Mouse (Mus musculus) left cerebral cortex, adult 11 months (tissue): ENCODE results near the gene Ntrk3.

Experiments used
- DNase-seq: peaks from one replicate; pipeline ENCODE4 v3.0.0; 2022; ENCODE audit warnings: low spot score

Gene Ntrk3

DNA sequence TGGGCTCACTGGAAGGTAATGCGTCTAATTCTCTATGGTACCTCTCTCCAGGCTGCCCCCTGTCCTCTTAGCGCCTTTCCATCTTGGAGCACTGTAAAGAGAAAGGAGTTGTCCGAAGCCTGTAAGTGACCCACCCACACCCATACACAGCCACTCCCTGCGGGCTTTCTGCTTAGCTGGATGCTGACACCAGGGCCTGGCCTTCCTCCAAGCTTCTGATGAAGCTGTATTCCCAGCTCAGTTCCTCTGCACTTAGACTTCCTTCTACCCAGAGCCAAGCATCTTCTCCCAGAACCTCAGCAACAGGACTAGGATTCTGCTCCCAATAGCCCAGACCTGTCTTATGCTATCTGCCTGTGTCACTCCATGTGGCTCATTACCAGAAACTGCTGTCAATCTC is 114.1 kb downstream of the Ntrk3 start:
- DNase-seq = no peak

DNA sequence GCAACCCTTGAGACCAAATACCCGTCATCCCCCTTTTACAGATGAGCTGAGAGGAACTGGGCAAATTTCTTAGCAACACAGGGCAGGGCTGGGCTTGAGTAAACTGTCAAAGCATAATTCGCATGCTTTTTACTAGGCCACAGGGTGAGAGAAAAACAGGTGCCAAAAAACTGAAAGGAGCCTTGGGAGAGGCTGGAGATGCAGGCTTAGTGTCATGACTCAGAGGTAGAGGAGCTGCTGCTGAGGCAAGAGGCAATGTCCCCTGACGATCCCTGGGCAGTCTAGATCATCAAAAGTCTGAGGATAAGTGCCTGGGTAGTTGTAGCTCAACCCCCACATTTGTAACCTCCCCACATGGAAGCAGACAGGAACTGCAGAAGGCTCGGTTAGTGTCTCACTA is 116.7 kb downstream of the Ntrk3 start:
- DNase-seq = no peak

DNA sequence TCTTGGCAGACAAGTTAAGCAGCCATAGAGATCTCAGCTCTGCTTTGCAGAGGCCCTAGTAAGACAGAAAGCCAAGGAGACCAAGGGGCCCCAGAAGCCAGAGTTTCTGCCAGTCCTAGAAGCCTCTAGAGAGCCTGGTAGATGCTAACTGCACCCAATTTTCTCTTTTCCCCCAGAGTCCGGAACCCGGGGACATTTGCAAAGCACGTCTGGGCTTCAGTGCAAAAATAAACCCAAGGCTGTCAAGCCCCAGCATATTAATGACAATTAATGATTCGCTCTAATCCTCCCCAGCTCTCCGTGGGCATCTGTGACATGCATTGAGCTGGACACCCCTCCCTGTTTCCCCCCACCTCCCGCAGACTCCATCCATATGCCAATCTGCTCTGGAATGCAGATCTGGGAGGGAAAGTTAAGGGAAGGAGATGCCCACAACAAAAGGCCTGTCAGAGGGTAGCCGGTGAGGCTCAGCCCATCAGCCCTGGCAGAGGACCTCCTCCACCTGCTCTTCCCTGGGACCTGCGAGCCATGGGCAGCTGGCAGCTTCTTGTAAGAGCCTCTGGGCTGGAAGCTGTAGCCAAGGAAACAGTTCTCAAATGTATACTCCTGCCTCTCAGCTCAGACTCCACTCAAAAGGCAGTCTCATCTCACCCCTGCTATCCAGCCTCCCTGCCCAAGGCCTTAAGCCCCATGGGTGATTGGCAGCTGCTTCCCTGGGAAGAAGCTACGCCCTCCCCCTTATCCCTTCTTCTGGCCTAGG is 117.8 kb downstream of the Ntrk3 start:
- no peak for DNase-seq

DNA sequence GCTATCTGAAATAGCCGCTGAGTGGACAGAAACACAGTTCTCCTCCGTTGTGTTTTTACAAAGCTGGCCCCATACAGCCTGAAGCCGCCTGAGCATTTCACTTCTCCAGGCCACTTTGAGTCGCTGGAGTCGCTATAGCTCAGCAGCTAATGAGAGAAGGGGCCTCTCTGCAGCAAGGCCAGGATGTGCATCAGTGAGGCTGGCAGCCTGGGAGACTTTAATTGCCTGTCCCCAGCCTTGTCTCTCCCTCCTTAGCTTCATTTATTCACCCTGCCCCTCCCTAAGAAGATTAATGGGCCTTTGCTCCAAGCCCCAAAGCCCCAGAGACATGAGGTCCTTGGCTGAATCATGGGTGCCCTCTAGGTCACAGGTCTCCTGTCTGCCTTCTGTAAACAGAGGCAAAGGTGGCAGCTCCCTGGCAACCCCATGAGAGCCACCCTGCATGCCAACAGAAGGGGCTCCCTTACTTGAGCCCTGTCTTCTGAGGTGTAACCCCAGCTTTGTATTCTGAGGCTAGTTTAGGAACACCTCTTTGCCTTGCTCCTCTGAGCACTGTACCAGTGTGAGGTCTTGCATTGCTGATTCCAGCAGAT is 132.2 kb downstream of the Ntrk3 start:
- DNase-seq = no peak

DNA sequence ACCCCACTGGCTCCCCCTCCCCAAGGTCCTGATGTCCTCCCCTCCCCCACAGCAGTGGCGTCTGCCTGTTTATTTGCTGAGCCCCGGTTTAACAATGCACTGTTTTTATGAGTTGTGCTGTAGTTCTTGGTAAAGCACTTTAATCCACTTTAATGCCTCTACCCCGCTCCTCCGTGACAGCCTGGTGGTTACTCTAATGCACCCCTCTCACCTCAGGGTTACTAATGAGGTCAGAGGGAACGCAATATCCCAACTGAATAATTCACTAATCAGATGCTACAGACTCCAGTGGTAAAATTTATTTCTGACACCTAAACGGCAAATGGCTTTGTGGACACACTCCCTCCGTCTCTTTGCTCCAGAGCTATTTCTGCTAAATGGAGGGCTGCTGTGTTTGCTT is 133.9 kb downstream of the Ntrk3 start:
- no peak for DNase-seq

DNA sequence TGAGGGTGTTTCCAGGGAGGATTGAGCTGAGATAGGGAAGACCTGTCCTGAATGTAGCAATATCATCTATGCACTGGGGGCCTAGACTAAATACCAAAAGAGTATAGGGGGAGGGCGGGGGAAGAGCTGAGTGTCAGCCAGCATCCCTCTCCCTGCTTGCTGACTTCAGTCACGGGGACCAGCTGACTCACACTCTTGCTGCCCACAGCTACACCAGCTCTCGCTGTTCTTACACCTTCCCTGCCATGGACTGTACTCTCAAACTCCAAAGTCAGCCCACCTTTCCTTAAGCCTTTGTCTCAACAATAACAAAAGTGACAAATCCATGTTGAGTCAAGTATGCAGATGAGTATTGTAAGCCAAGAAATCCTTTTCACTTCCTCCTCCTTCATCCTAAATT is 136.0 kb downstream of the Ntrk3 start:
- no peak for DNase-seq

DNA sequence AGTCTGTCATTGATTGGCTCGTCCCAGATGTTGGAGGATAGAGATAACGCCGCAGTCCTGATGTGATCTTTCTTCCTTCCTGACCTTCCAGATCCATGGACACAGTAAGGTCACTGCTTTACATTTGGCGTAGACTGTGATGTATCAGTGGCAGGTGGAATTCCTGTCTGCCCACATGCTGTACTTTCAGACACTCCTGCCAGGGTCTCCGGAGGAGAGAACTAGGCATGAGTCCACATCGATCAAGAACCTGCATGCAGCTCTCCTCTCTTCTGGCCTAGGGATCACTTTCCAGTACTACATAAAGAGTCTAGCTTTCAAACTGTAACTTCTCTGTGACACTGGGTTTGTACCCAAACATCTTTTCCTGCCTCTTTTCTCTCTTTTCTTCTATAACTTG is 136.9 kb downstream of the Ntrk3 start:
- DNase-seq = no peak

DNA sequence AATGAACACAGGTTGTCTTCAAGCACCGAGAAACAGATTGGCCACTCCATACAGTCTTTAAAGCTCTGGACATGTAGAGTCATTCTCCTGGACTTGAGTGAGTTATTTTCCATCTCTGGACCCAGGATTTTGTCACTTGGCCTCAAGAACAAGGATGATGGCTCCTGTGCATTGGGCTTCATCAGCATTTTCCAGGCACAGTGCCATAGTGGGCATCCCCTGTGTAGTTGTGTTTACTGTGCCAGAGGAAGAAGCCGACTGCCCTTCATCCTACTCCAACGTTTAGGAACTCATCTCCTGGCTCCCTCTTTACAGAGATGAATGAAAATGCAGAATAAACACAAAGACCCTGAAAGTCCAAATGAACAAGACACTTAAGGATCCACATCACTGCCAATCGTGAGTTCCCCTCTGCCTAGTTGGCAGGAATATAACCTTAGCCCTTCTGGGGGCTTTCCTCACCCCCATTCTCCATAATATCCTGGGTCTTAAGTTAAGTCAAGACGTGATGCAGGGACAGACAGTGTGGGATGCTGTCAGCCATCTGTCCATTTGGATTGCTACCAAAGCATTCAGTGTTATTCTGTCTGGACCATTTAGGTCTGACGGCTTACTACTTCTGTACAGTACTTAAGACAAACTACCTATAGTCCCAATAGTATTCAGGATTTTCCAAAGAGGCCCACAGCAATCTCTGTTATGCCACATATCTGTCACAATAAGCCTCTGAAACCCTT is 137.7 kb downstream of the Ntrk3 start:
- no peak for DNase-seq

DNA sequence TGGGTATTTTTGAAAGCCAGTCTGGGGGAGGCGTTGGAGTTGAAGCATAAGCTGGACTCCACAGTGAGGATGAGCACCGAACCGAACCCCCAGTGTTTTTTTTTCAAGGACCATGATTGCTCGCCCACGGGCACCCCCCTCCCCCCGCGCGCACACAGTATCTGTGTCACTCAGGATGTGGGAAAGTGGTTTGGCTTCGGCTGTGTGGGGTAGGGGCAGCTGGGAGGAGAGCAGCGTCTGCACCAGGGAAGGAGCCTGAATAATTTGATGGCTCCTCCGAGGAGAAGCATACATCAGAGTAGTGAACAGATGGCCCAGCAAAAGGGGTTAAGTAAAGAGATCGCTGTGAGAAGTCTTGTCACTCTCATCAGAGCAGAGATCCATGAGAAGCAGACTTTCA is 139.7 kb downstream of the Ntrk3 start:
- no peak for DNase-seq

DNA sequence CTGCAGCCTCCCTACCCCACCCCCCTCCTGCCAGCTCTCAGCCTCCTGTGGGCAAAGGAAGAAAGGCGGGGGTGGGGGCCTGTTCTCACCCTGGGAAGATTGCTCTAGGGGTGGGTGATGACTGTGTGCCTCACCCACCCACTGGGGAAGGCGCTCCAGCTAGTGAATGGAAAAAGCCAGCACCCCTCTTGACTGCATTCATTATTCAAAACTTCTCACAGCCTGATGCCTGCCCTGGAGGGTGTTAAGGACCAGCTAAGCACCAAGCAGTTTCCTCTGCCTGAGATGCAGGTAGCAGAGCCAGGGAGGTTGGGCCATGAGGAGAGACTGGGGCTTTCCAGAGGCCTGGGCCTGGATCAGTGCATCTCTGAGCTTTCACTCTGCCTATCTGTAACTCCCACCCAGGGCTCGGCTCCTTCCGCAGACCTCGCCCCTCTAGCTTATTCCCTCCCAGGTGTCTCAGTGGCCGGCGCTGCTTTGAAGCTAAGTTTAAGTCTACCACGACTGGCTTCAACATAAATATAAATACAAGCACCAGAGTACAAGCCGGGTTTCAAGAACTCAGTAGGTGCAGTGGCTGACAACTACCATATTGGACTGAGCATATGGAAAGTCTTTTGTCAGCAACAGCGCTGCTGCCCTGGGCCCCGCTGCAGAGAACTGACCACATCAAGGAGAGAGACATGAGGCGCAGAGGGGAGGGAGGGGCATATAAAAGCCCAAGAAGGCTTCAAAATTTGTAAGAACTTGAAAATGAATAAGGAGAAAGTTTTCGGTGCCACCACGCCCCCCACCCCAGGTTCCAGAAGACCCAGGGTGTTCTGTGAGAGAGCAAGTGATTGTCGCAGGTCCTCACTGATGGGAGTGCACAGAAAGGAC is 140.3 kb downstream of the Ntrk3 start:
- no peak for DNase-seq

DNA sequence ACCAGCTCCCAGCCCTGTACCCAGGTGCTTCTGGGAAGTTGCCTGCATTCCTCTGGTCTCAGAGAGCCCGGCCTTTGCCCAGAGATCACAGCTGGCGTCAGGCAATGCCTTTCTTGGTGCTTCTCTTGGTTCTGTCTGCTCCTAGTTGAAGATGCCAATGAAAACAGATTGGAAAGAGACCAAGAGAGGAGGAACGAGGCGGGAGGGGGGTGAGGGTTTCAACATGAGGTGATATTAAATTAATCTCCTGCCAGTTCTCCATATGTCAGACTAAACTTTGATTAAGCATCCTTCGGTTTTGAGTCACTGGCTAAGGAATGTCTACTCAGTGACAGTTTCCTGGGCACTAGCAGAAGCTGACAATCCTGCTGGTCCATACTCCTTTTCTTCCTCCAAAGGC is 141.3 kb downstream of the Ntrk3 start:
- no peak for DNase-seq

DNA sequence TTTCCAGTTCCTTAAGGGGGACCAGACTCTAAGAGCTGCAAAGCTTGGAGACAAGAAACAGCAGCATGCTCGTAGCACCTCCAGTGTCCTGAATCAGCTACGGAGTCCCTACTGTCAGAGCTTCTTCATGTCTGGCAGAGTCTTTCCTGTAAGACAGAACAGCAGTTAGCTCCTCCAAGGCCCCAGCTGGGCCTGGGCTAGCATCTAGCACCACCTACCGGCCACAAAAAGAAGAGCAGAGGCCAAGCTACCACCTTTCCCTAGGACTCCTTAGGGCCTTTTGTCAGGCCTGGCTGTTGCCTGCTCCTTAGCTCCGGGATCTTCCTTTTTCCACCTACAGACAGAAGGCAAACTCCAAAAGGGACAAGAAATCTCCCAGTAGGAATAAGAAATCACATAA is 141.9 kb downstream of the Ntrk3 start:
- no peak for DNase-seq

DNA sequence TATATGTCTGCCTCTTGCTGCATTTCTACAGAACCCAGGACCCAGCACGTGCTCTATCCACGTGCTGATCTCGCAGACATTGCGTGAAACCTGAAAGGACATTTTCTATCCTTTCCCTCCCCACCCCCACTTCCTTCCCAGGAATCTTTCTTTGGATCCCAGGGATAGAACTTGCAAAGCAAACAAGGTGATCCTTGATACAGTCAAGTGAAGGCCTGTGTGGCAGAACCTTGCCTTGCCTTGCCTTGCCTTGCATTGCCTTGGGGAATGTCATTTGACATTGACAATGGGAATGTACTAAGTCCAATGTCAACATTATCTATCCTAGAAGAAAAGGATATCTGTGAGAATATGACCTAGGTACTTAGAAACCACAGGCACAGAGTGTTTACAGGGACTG is 144.9 kb downstream of the Ntrk3 start:
- no peak for DNase-seq

DNA sequence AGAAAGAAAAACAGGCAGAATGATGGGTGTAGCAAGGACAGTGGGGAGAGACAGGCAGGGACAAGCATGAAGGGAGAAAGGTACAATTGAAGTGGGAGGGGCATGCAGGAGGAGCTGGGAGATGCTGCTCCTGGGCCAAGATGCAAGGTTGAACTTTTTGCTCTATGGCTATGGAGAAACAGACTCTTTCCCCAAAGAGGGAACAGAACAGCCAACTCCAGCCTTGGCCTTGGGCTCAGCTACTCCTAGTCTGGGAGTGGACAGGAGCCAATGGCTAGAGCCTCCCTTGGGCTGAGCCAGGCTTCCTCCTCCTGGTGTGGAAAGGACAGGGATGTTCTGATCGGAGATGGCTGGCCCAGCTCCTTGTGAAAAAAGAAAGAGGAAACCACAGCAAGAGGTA is 145.6 kb downstream of the Ntrk3 start:
- no peak for DNase-seq

DNA sequence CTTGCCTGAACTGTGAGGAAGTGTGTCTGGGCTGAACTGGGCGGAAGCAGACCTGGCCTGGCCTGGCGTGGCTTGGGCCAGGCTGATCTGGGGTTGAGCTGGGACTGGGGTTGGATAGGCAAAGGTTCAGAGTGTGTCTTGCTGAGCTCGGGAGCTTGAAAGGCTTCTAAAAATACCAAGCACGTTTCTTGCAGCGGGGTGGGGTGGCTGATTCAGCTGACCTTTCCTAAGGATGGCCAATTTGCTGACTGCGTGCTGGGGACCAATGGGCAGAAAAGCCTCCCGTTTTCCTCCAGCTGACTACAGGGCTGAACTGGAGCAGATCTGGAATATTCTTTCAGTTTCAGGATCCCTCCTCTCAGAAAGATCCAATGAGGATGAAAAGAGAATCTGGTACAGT is 148.0 kb downstream of the Ntrk3 start:
- no peak for DNase-seq

DNA sequence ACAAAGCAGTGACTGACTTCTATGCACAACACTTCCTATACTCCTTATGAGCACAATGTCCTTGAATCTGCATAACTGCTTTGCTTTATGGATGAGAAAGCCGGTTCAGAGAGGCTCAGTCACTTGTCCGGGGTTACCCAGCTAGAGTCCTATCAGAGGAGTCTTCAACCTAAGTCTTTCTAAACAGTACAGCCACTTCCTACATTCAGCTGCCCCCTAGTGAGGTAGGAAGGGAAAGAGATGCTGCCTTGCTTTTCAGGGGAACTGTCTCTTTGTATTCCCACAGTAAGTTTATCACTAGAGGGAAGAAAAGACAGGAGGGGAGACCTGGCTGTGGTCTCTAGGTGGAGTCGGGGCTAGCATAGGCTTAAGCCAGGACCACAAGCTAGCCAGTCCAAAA is 151.0 kb downstream of the Ntrk3 start:
- DNase-seq = no peak

DNA sequence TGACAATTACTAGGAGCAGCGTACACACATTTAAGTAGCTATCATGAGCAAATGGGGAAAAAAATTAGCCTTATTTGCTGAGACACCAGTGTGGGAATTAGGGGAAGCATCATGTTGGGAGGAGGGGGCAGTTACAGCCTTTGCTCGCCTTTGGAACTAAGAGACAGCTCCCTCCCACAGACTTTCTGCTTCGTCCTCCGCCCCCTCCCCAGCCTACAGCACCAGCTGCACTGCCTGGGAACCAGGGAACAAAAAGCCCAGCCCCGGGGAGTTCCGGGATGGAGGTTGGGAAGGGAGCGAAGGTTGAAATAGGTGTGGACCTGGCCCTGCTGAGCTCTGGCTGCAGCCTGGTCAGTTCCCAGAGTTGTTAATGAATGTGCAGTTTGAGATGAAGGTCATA is 151.9 kb downstream of the Ntrk3 start:
- DNase-seq = no peak

DNA sequence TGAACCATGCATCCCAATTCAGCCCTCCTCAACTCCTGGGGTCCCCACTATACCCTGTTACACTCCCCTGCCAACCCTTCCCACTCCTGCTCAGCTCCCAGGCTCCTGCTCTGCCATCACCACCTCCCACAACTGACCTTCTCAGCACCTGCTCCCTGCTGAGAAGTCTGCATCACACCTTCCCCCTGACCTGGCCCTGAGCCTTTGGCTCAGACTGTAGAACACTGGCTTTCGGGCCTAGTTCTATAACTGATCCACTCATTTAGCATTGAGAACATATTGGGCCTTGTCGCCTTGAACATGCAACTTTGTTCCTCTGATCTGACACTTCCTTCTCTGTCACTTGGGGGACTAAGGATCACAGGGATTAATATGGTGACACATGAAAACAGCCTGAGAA is 152.9 kb downstream of the Ntrk3 start:
- no peak for DNase-seq

DNA sequence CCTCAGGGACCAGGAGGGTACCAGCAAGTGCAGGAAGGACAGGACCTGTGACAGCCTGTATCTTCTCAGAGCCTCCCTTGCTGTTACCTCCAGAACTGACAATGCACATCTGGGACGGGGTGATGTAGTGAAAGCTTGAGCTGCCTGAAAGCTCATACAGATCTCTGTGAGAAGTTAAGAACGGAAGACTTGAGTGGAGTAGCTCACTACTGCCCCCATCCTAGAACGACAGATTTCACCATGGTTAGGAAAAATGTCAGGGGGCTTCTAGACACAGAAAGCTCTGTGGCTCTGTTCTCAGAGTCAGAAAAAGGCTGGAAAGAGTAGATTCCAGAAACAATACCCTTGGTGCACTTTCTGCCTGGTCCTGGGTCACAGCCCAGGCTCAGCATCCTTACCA is 153.3 kb downstream of the Ntrk3 start:
- DNase-seq = no peak

DNA sequence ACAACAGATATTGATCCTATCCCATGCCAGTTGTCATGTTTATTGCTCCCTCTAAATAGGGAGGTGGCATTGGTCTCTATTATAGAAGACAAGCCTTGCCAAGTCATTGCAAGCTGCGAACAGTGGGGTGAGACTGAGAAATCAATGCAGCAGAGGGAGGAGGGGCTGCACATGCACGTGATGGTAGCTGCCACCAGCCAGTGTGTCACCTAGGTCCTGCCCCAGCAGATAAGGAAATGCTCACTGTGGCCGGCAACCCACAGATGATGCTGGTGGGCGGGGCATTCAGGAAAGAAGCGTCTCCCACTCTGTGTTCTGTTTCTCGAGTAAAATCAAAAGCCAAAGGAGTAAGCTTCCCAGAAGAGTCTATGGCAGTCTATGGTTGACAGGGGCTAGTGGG is 154.1 kb downstream of the Ntrk3 start:
- no peak for DNase-seq

DNA sequence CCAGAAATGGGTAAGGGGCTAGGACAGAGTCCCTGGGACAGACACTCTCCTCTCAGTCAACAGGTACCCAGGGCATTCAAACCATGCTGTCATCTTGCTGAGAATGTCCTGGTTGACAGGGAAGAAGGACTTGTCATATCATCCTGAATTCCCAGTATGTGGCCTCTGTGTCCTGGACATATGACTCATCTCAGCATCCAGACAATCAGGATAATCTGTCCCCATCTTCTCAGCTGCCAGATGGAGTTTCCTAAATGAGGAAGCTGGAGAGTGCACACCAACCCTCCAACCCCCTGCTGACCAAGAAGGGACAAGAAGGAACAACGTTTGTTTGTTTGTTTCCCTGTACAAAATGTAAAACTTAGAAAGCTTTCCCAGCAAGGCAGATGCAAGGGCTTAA is 156.5 kb downstream of the Ntrk3 start:
- no peak for DNase-seq

DNA sequence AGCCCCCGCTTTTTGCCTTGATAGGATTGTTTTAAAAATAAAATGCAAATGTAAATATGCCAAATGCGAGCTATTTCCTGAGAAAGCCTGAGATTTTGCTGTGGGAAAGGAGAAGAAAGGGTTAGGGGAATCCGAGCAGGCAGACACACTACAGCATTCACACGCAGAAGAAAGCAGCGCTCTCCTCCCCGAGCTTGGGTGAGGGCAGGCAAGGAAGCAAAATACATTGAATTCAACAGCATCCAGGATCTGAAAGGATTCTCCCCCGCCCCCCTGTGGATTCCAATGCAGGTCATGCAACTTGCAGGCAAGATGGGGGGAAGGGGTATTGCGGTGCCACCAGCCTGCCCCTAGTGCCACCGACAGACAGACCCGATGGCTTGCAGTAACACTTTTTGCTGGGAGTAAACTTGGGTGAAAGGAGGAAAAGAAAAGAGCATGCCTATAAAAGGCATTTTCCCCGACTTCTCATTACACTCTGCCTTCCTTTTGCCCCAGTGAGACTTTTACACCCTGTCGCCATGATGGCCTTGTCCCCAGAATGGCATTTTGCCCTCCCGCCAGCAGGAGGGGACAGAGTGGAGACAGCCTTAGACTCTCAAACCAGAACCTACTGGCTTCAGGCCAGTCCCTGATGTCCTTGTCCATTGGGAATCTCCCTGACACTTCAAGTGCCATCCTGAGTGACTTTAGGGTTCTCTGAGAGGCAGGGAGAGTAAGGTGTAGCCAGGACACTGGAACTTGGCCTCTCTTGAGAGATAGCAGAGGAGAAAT is 158.2 kb downstream of the Ntrk3 start:
- no peak for DNase-seq
